Mouse (Mus musculus) brown adipose tissue, adult 24 weeks (tissue): ENCODE data around the gene Osbpl11. TPM values are rescaled to one million over a fixed set of nuclear protein-coding genes. Genes with fewer than 3 reads are reported as not detected.

Experiments
- H3K27ac ChIP-seq: fragments of 200-500 bp; replicated peaks from 2 replicates; pipeline ENCODE4 v1.5.1; 2012; ENCODE audit warnings: low read depth, mild to moderate bottlenecking, low read length
- H3K4me1 ChIP-seq: fragments of 200-500 bp; 2 replicates; pipeline ENCODE4 v1.6.1; 2012; ENCODE audit warnings: low read length, mixed read lengths; ENCODE audit not compliant: control insufficient read depth, insufficient read depth, insufficient read length
- H3K4me3 ChIP-seq: fragments of 200-500 bp; 2 replicates; pipeline ENCODE4 v1.5.1; 2012; ENCODE audit warnings: low read depth, mild to moderate bottlenecking, low read length, moderate library complexity; ENCODE audit not compliant: insufficient read depth
- polyA plus RNA-seq: library from polyadenylated mRNA; stranded (reverse); fragments of >200 nt; gene quantifications from 2 replicates; pipeline ENCODE4 v1.2.4, GENCODE M21; 2012; ENCODE audit not compliant: missing spikeins, insufficient read depth, insufficient read length

Gene Osbpl11
- polyA plus RNA-seq, 1 experiment: 24.1 TPM

- H3K4me3 ChIP-seq: no peak overlapping the region
- no peak overlapping the region for H3K27ac ChIP-seq
Observed at GRCm38 (mm10) chr16:33289981-33290380, 105.1 kb downstream of the Osbpl11 start.

DNA sequence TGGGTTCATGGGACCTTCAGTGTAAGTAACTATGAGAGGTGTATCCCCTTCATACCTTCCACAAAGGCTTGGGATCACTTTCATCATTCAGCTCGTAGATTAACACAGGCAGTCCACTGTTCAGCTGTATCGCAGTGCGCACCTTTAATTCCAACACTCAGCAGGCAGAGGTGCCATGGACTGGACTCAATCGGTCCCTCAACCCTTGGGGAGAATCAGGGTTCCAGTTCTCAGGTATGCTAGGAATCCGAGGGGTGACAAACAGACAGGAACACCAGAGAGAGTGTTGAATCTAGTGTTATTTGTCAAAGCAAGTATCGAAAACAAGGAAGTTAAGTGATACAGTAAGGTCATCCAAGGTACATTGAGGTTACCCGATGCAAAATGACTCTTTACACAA is 107.4 kb downstream of the Osbpl11 start:
- Histone ChIP-seq H3K4me3 (no peak overlapping the region), H3K27ac (no peak overlapping the region), H3K4me1 (no peaks in the 10 kb centered on the region)

More at GRCm38 (mm10) chr16:33289981-33290380, 105.1 kb downstream of the Osbpl11 start:
- H3K4me1 ChIP-seq: no peaks in the 10 kb centered on the region

Other genes starting within 250 kb of the Osbpl11 start
- 0.87 and 0.92 TPM in 2 replicates for gene Iqcg, start 128.9 kb upstream of the Osbpl11 start, polyA plus RNA-seq
- 699 and 762 TPM in 2 replicates for gene Rpl35a, start 128.6 kb upstream of the Osbpl11 start, polyA plus RNA-seq
- gene Lmln, start 122.5 kb upstream of the Osbpl11 start, polyA plus RNA-seq: 2.1 and 2.4 TPM in 2 replicates
- 23.1 and 36.8 TPM in 2 replicates for gene Snx4, start 66.4 kb downstream of the Osbpl11 start, polyA plus RNA-seq
- gene Zfp148, start 195.8 kb downstream of the Osbpl11 start, polyA plus RNA-seq: 15.4 and 17.3 TPM in 2 replicates